7 mouse cellular contexts compared by ENCODE assay signal in genomic region chr11:96234906-96235305, GRCm38 (mm10). TPM values are rescaled to one million over a fixed set of nuclear protein-coding genes. Genes with fewer than 3 reads are reported as not detected.
A peak's percentile ranks its signal among the peaks of the same experiment; 100 is the strongest.
DNase-seq lines count a peak whose midpoint lies in the region; ATAC-seq and TF ChIP-seq lines count a peak whose summit lies in the region.

No protein-coding gene starts in this region.

- H3K9ac ChIP-seq in liver, embryonic 12.5 days: no peak overlapping the region
- no peak overlapping the region for H3K9ac ChIP-seq in heart, postnatal 0 days (replicated peaks; ENCODE audit: low read depth, low read length)
- H3K9ac ChIP-seq in liver, embryonic 11.5 days (ENCODE audit: low read depth, low read length): no peak overlapping the region

- no peak for ATAC-seq in liver, embryonic 12.5 days
- no peak for ATAC-seq in heart, postnatal 0 days (ENCODE audit: insufficient read depth, low read depth)
- ATAC-seq in liver, embryonic 11.5 days (replicated peaks; ENCODE audit: low FRiP score): no peak

- TF ChIP-seq POLR2A in brain, embryonic 14.5 days (IDR thresholded peaks at IDR 0.05; ENCODE audit: borderline replicate concordance, extremely low read depth, insufficient read depth, insufficient read length, poor library complexity, severe bottlenecking): no peak

- no peaks in the 10 kb centered on the region for H3K36me3 ChIP-seq in liver, embryonic 12.5 days
- H3K36me3 ChIP-seq in heart, postnatal 0 days (replicated peaks; ENCODE audit: control insufficient read depth, insufficient read depth, low read length): no peaks in the 10 kb centered on the region
- no peaks in the 10 kb centered on the region for H3K36me3 ChIP-seq in liver, embryonic 11.5 days (ENCODE audit: control insufficient read depth, insufficient read depth, low read length)

- TF ChIP-seq CTCF in brain, embryonic 14.5 days (IDR thresholded peaks at IDR 0.05; ENCODE audit: borderline replicate concordance, extremely low read depth, insufficient read depth, insufficient read length): peak; percentile 87
- peak; percentile 70 for TF ChIP-seq CTCF in heart, postnatal 0 days (IDR thresholded peaks at IDR 0.05; ENCODE audit: low read depth)

- H3K4me1 ChIP-seq in liver, embryonic 12.5 days: no peaks in the 10 kb centered on the region
- no peaks in the 10 kb centered on the region for H3K4me1 ChIP-seq in heart, postnatal 0 days (ENCODE audit: control insufficient read depth, insufficient read depth)
- no peaks in the 10 kb centered on the region for H3K4me1 ChIP-seq in liver, embryonic 11.5 days (replicated peaks; ENCODE audit: control insufficient read depth, insufficient read depth, low read length)

- H3K4me2 ChIP-seq in liver, embryonic 12.5 days: no peak overlapping the region
- H3K4me2 ChIP-seq in heart, postnatal 0 days (ENCODE audit: low read depth, low read length): no peak overlapping the region
- no peak overlapping the region for H3K4me2 ChIP-seq in liver, embryonic 11.5 days

- no peak overlapping the region for H3K27ac ChIP-seq in liver, embryonic 12.5 days
- no peak overlapping the region for H3K27ac ChIP-seq in heart, postnatal 0 days (ENCODE audit: low read depth)
- no peak overlapping the region for H3K27ac ChIP-seq in liver, embryonic 11.5 days (ENCODE audit: low read depth, low read length)

- H3K9me3 ChIP-seq in liver, embryonic 12.5 days (replicated peaks): no peaks in the 10 kb centered on the region
- no peaks in the 10 kb centered on the region for H3K9me3 ChIP-seq in heart, postnatal 0 days (replicated peaks; ENCODE audit: control insufficient read depth, low read length)
- H3K9me3 ChIP-seq in liver, embryonic 11.5 days (ENCODE audit: control insufficient read depth, low read length): no peaks in the 10 kb centered on the region

- DNase-seq in liver (peak; percentile 29), MN1 (ENCODE audit: low spot score) (peak; percentile 36)
- DNase-seq in brain, embryonic 14.5 days (ENCODE audit: low read depth): peak; percentile 47
- DNase-seq in heart, postnatal 0 days (ENCODE audit: low spot score): no peak
- peak; percentile 58 for DNase-seq in liver, embryonic 11.5 days (ENCODE audit: low spot score)
- DNase-seq in right cerebral cortex, postnatal 14 days: peak; percentile 16

- no peak for TF ChIP-seq EP300 in heart, postnatal 0 days (IDR thresholded peaks at IDR 0.05; ENCODE audit: low read depth)

- peaks cover 70% of the 10 kb centered on the region for H3K27me3 ChIP-seq in liver, embryonic 12.5 days (replicated peaks)
- peaks cover 62% of the 10 kb centered on the region for H3K27me3 ChIP-seq in heart, postnatal 0 days (ENCODE audit: control insufficient read depth, insufficient read depth, low read length)
- H3K27me3 ChIP-seq in liver, embryonic 11.5 days (replicated peaks; ENCODE audit: control insufficient read depth, insufficient read depth, low read length): peaks cover 34% of the 10 kb centered on the region

- 1% methylated on average over 12 of the region's 12 CpGs for WGBS in liver, embryonic 12.5 days (ENCODE audit: insufficient replicate concordance)
- WGBS in heart, postnatal 0 days: under 1% methylated on average over 12 of the region's 12 CpGs
- WGBS in liver, embryonic 11.5 days: 2% methylated on average over 12 of the region's 12 CpGs

- no peak overlapping the region for H3K4me3 ChIP-seq in liver, embryonic 12.5 days
- no peak overlapping the region for H3K4me3 ChIP-seq in heart, postnatal 0 days (ENCODE audit: low read depth, low read length)
- H3K4me3 ChIP-seq in liver, embryonic 11.5 days (ENCODE audit: low read depth, low read length): no peak overlapping the region

RNA-seq across cellular contexts. Expression of gene Hoxb9, which starts 36.4 kb away (rescaled TPM):
- not detected in 2 replicates for polyA plus RNA-seq in liver, embryonic 12.5 days (2016; fragmentation: Nextera tagmentation; extraction: Ambion mirVana)
- 0.04 and 0.06 TPM in 2 replicates for polyA plus RNA-seq in brain, embryonic 14.5 days (2012; rRNA removed)
- not detected in 2 replicates for total RNA-seq in heart, postnatal 0 days (2014; rRNA removed; ENCODE audit: low replicate concordance)
- not detected in 2 replicates for polyA plus RNA-seq in heart, postnatal 0 days (2015; fragmentation: Nextera tagmentation; extraction: Ambion mirVana)
- polyA plus RNA-seq in liver, embryonic 11.5 days (2014; fragmentation: Nextera tagmentation; extraction: Ambion mirVana): 0.26 and 0.49 TPM in 2 replicates

RNA-seq across cellular contexts. Expression of gene Hoxb13, which starts 40.8 kb away (rescaled TPM):
- polyA plus RNA-seq in liver, embryonic 12.5 days (2016; fragmentation: Nextera tagmentation; extraction: Ambion mirVana): not detected in 2 replicates
- polyA plus RNA-seq in brain, embryonic 14.5 days (2012; rRNA removed): not detected in 2 replicates
- total RNA-seq in heart, postnatal 0 days (2014; rRNA removed; ENCODE audit: low replicate concordance): not detected in 2 replicates
- polyA plus RNA-seq in heart, postnatal 0 days (2015; fragmentation: Nextera tagmentation; extraction: Ambion mirVana): not detected in 2 replicates
- polyA plus RNA-seq in liver, embryonic 11.5 days (2014; fragmentation: Nextera tagmentation; extraction: Ambion mirVana): not detected in 2 replicates

RNA-seq across cellular contexts. Expression of gene Hoxb8, which starts 46.8 kb away (rescaled TPM):
- not detected in 2 replicates for polyA plus RNA-seq in liver, embryonic 12.5 days (2016; fragmentation: Nextera tagmentation; extraction: Ambion mirVana)
- 0.38 and 19.0 TPM in 2 replicates for polyA plus RNA-seq in brain, embryonic 14.5 days (2012; rRNA removed)
- not detected in 2 replicates for total RNA-seq in heart, postnatal 0 days (2014; rRNA removed; ENCODE audit: low replicate concordance)
- not detected in 2 replicates for polyA plus RNA-seq in heart, postnatal 0 days (2015; fragmentation: Nextera tagmentation; extraction: Ambion mirVana)
- polyA plus RNA-seq in liver, embryonic 11.5 days (2014; fragmentation: Nextera tagmentation; extraction: Ambion mirVana): 0.43 and 0.62 TPM in 2 replicates

RNA-seq across cellular contexts. Expression of gene Hoxb7, which starts 51.5 kb away (rescaled TPM):
- polyA plus RNA-seq in liver, embryonic 12.5 days (2016; fragmentation: Nextera tagmentation; extraction: Ambion mirVana): 0.18 and 0.37 TPM in 2 replicates
- polyA plus RNA-seq in brain, embryonic 14.5 days (2012; rRNA removed): 0.11 and 2.4 TPM in 2 replicates
- total RNA-seq in heart, postnatal 0 days (2014; rRNA removed; ENCODE audit: low replicate concordance): not detected in 2 replicates
- polyA plus RNA-seq in heart, postnatal 0 days (2015; fragmentation: Nextera tagmentation; extraction: Ambion mirVana): 0.20 TPM in 1 of 2 replicates, not detected in the other
- polyA plus RNA-seq in liver, embryonic 11.5 days (2014; fragmentation: Nextera tagmentation; extraction: Ambion mirVana): 1.6 and 2.0 TPM in 2 replicates

RNA-seq across cellular contexts. Expression of gene Hoxb6, which starts 57.4 kb away (rescaled TPM):
- polyA plus RNA-seq in liver, embryonic 12.5 days (2016; fragmentation: Nextera tagmentation; extraction: Ambion mirVana): 0.30 TPM in 2 replicates
- polyA plus RNA-seq in brain, embryonic 14.5 days (2012; rRNA removed): 0.68 and 14.3 TPM in 2 replicates
- not detected in 2 replicates for total RNA-seq in heart, postnatal 0 days (2014; rRNA removed; ENCODE audit: low replicate concordance)
- not detected in 2 replicates for polyA plus RNA-seq in heart, postnatal 0 days (2015; fragmentation: Nextera tagmentation; extraction: Ambion mirVana)
- polyA plus RNA-seq in liver, embryonic 11.5 days (2014; fragmentation: Nextera tagmentation; extraction: Ambion mirVana): 1.9 and 2.4 TPM in 2 replicates
